Mouse (Mus musculus) retina, embryonic 14.5 days (tissue): Measurements from ENCODE around the gene Osbpl6.

Experiments used
- DNase-seq: peaks from one replicate; pipeline ENCODE4 v3.0.0-alpha.2; 2015; ENCODE audit warnings: low spot score

Osbpl6 gene

DNA sequence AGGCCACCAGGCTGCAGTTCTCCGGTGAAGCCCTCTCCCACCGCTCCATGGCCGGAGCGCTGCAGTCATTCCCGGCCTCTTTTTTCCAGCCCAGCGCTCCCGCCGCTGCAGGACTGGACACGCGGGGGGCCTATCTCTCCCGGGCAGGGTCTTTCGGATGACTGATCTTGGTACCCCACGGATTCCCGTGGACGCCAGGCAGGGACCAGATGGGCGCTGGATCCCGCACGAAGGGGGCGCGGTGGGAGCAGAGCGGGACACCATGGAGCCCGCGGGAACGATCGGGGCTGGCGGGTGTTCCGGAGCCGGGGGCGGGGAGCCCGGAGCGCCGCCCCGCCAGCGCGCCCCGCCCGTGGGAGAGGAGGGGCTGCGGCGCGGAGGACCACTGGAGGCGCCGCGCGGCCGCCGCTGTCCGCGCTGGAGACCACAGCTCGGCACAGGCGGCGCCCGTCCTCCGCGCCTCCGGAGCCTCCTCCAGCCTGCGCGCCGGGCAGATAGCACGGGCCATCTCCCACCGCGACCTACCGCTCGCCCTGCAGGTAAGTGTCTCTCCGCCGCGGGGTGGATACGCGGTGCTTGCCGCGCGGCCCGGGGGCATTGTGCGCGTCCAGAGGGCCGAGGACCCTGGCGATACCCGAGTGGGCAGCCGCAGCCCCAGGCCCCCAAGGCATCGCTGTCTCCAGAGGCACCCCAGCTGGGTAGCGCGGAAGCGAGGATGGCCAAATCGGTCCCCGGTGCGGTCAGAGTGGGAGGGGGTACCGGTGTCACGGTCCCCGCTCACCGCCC is at the start of gene Osbpl6:
TSS of gene Osbpl6 (plus strand) at position 358 of the 786 bp plus-strand sequence.
- peak; percentile 84 for DNase-seq

DNA sequence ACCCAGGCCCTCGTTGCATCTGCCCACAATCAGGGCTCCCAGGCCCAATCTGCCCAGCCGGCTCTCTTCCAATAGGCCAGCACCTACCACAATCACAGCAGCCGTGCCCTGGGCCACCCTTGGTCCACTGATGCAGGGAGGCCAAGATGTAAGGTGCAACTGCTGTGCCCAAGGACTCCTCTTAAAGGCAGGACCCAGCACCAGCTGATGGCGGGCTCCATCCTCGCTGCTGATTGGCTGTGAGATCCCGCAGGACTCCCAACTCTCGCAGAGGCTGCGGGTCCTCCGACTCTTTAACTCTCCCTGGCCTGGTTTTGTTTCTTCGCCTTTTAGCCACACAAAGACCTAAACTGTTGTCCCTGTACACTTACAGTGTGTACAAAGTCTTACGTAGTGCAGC is 46.1 kb upstream of the Osbpl6 start, which contains the start of gene Cyct:
TSS of gene Cyct (minus strand) at position 225 of the 400 bp plus-strand sequence.
- DNase-seq: no peak

DNA sequence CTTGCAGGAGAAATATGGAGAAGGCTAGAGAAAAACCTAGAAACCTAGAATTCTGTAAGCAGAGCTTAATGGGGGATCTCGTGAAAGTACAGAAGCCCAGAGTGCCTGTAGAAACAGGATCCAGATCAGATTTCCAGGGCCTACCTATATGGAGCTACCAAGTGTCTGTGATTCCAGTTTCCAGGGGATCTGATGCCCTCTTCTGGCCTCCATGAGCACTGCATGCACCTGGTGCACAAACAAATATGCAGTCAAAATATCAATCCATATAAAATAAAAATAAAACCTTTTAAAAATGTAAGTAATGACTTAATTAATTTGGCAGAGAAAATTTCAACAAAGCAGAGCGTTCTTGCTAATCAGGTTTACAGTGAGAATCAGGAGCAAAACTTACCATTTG is 44.2 kb upstream of the Osbpl6 start:
- peak; percentile 10 for DNase-seq

- no peak for DNase-seq
Observed at GRCm38 (mm10) chr2:76365811-76366210, 40.5 kb upstream of the Osbpl6 start.

- peak; percentile 97 for DNase-seq
Observed at GRCm38 (mm10) chr2:76367188-76367922, 39.0 kb upstream of the Osbpl6 start.

GRCm38 (mm10) chr2:76368861-76369660 is 37.2 kb upstream of the Osbpl6 start:
- no peak for DNase-seq

DNA sequence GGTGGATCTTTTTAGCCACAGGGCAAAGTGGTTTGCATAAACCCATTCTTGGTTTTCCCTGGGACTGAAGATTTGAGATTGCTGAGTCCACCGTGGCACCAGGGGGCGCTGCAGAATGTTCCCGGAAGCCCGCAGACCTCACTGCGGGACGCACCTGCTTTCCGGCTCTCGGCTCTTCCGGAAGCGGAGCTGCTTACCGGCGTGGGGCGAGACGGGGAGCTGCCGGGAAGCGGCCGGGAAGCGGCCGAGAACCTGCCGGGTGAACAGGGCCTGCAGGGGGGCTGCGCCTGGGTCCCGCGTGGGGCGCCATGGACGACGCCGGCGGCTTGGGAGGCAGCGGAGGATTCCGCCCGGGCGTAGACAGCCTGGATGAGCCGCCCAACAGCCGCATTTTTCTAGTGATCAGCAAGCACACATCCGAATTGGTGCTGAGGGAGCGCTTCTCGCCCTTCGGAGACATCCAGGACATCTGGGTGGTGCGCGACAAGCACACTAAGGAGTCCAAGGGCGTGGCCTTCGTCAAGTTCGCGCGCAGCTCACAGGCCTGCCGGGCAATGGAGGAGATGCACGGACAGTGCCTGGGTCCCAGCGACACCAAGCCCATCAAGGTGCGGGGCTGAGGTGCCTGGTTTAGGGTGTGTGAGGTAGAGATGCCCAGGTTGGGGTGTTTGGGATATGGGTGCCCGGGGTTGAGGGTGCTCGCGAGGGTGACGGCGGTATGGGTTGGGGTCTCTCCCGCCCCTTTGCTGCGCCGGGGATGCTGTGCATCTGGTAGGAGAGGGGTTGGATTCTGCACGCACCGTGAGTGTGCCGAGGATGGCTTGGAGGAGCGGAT is 36.3 kb upstream of the Osbpl6 start, which contains the start of gene Rbm45:
TSS of gene Rbm45 (plus strand) at position 164 of the 835 bp plus-strand sequence.
- DNase-seq: peak; percentile 95

DNA sequence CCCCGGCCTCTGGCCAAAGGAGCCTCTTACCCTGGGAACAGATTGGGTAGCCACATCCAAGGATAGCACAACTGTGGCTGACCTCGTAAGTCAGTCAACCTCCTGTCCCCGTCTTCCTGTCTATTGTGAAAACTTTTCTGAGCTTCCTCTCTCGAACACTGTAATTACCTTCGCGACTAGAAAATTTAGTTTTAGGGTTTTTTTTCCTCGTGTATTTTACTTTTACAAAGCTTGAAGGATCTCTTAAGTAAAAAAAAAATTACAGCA is 35.7 kb upstream of the Osbpl6 start:
- DNase-seq: no peak

DNA sequence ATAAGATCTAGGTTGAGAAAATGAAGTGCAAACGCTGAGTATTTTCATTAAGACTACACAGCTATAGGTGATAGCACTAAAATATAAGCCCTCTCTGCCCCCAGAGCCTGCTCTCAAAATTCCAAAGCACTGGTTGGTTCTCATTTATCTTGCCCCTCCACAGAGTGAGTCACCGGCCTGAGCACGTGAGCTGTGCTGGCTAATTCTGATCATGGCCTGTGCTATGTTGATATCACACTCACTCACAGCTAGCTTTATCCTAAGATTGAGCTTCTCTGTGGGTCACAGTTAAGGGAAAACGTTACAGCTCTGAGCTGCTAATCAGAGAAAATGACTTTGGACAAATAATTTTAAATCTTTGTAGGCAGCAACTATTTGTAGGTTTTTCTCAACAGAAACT is 34.1 kb upstream of the Osbpl6 start:
- DNase-seq: no peak

DNA sequence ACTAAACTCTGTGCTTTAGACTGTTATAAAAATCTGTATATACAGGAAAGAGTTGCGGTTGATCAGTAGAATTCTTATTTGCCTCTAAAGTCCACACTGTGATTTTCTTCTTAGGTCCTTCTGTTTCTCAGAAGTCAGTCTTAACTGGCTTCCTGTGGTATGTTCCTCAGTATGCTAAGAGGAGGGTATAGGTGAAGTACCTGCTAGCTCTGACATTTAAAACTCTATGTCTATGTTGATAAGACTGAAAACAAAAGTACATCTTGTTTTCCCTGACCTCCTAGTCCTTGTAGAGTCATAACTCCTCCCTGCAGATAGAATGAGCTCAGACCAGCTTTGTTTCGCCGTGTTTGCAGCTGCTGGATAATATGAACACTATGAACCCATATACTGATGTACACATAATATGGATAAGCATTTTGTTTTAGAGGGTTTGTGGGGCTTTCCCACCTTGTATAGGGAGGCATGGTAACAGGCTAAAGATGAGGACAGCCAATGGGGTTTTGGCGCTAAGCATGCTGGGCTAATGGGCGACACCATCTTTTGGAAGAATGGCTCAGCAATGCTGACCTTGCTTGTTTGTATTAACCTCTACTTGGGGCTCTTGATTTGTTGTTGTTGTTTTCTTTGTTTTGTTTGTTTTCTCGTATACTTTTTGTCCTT is 31.6 kb upstream of the Osbpl6 start:
- DNase-seq: no peak

DNA sequence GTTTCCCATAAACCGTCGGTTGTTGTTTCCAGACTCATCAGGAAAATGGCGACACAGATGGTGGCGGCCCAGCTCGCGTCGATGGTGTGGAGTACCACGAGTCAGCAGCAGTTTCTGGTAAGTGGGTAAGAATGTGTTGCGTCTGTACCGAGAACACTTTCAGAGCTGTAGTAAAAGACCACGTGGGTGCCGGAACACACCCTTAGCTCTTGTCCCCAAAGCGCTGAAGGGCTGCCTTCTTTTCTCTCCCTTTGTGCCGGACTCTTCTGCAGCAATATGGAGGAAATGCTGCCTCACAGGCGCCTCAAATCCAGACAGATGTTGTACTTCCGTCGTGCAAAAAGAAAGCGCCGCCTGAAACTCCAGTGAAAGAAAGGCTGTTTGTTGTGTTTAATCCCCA is 27.7 kb upstream of the Osbpl6 start:
- DNase-seq: no peak

- no peak for DNase-seq
Observed at GRCm38 (mm10) chr2:76386531-76386930, 19.8 kb upstream of the Osbpl6 start.

DNA sequence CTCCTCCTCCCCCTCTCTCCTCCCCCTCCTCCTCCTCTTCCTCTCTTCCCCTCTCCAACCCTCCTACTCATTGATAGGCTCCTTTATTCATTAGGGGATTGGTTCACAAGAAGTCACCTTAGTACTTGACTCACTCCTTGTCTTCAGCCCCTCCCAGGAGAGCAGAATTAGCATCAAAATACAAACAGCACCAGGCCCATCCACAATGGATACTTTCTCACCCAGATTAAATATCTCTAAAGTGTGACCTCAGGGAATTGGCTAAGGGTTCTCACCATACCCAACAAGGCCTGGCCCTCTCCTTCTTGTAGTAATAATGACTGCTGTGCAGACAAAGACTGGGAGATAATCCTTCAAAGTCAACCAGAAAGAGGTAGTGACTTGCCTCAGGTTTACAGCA is 6.1 kb upstream of the Osbpl6 start:
- no peak for DNase-seq

DNA sequence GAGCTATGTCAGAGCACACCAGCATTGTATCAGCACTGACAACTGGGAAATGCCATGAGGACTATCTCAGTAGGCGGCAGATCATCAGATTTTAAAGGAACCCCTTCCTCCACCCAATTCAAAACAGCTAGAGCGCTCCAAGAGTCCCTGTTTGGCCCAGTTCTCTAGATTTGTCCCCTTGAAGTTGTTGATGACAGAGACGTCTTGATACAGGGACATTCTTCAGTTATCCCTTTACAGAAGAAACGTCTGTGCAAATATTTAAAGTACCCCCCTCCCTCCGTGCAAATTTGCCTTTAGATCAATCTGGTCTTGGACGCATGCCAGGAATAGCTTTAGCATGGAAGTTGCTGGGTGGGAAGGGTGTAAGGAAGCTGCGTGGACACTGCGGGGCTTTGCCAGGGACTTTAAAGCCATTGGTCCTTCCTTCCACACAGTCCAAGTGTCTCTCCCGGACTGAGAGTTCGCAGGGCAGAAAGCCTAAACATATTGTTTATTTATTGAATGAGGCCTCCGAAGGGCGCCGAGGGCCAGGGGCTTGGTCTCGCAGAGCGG is 635 bp upstream of the Osbpl6 start:
- no peak for DNase-seq

GRCm38 (mm10) chr2:76406937-76407441 is 681 bp downstream of the Osbpl6 start:
- DNase-seq: peak; percentile 74

DNA sequence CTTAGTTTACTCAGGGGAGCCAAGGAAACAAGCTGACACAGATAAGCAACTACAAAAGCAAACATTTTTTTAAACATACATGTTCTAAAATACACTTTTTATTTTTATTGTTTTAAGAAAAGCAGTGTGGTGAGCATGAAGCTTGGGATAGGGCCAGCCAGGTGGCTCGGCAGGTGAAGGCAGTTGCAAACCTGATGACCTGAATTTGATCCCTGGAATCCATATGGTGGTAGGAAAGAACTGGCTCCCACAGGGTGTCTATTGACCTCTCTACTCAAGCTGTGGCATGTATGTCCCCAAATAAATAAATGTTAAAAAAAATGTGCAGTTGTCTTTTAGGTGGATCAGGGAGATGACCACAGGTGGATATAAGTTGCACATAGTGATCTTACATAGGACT is 3.2 kb downstream of the Osbpl6 start:
- DNase-seq: no peak

- no peak for DNase-seq
Observed at GRCm38 (mm10) chr2:76409986-76410385, 3.7 kb downstream of the Osbpl6 start.

DNA sequence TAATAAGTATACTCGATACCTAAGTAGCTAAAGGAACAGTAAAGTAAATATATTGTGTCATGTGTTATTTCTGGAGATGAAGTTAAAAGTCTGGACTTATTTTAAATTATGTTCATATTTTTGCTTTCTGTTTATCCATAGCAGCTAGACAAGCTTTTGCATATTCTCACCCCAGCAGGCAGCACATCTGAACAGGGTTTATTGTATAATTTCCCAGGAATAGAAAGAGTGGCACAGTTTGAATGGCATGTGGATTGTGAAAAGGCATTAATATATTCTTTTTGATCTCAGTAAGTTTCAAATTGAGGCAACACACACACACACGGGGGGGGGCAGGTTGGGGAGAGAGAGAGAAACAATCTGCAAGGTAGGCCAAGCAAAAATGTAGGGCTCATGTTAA is 6.6 kb downstream of the Osbpl6 start:
- DNase-seq: no peak

DNA sequence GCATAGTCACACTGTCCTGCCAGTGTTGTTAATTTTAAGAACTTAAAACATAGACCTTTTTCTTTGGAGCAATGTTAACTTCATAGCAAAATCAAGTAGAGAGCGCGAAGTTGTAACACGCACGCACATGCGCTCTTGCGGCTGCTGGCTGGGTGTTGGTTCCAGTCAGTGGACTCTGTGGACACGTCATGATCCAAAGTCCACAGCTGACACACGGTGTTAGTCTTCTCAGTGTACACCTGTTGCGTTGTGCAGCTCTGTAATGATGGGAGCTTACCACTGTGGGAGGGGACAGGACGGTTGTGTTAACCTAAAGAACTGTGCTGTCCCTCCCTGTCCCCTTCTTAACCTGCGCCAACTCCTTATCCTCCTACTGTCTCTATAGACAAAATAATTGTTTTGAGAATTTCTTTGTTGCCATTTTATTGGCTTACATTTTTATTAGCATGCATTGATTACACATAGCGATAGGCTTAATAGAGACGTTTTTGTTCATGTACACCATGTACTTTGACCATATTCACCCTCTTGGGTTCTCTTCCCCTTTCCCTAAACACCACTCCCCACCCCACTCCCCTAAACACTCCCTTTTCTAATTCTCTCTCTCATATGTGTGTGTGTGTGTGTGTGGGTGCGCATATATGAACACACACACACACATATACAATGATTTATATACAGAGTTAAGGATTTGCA is 11.3 kb downstream of the Osbpl6 start:
- no peak for DNase-seq

DNA sequence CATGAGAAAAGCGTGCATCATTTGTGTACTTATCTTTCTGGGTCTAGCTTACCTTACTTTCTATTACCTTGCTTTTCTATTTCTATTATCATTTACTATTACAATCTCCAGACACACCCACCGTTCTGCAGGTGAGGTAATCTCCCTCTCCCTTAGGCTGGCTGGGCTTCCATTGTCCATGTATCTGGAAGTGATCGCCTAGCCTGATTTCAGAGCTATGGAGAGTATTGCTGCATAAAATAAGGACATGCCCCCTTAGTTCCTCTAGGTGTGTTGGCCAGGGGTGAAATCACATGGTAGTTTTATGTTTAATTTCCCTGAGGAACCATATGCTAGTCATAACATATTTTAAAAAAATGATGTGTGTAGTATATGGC is 11.8 kb downstream of the Osbpl6 start:
- no peak for DNase-seq
